Mouse (Mus musculus) liver, adult 2 months (tissue): ENCODE data around the gene Gclc.

ENCODE experiments used
- CTCF ChIP-seq: fragments of 200-500 bp; IDR thresholded peaks from 2 replicates; pipeline ENCODE4 v1.5.1; 2011; ENCODE audit warnings: low read depth, low read length, control low read depth
- POLR2A ChIP-seq: fragments of 200-500 bp; IDR thresholded peaks from 2 replicates; pipeline ENCODE4 v1.6.1; 2011; ENCODE audit warnings: low read length, control low read depth; ENCODE audit not compliant: insufficient read depth; ENCODE audit errors: extremely low read depth

DNA sequence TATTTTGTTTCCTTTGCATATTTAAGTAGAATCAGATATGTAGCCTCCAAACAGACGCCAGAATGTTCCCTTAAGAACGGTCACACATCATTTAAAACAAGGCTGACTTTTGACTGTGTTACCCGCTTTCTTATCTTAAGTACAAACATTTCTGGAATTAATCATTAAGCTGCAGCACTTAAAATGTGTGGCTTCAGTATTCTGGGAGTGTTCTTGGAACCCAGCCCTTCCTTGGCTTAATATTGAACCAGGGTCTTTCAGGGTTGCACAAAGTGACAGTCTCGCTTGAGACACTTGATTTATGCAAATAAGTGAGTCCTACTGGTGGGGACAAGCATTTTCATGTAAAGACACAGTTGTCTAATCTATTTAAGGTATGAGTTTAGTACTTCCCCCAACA, 27.9 kb downstream of the Gclc start:
- TF ChIP-seq CTCF (no peak), POLR2A (no peak)
